Mouse (Mus musculus): Measurements from ENCODE around the gene Slc4a2. TPM values are rescaled to one million over a fixed set of nuclear protein-coding genes. Genes with fewer than 3 reads are reported as not detected.

The Slc4a2 gene
- total and polyA plus RNA-seq, 2 experiments = 15.4 to 40.4 TPM

DNA sequence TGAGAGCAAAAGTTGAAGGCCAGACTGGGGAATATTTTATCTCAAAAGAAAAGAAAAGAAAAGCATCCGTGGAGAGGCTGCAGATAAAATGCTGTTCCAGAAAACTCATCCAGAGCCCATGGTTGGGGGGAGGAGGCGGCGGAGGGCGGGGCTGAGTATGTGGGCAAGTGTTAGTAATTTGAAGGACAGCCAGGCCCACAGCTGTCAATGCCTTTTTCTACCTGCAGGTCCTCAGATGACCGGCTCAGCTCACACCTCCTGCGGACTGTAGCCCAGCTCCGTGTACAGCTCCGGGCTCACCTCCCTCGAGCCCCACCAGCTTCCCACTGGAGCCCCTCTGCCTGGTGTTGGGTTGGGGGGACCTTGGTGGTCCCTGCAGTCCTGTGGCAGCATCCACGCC, 24.0 kb upstream of the Slc4a2 start:
- Histone ChIP-seq H3K27me3 (ENCODE audit: control insufficient read depth, insufficient read depth, low read length) (no peaks in the 10 kb centered on the region), H3K36me3 (ENCODE audit: control insufficient read depth, insufficient read depth, low read length) (peaks cover 2% of the 10 kb centered on the region; the same call in 1 of the 2 replicates), H3K79me2 (ENCODE audit: control insufficient read depth, insufficient read depth, low read length) (peaks cover 2% of the 10 kb centered on the region; the same call in 1 of the 2 replicates), H3K4me1 (ENCODE audit: control insufficient read depth, insufficient read depth, low read length) (no peaks in the 10 kb centered on the region), H3K4me3 (ENCODE audit: insufficient read depth, low read depth, low read length) (no peak overlapping the region), H3K9ac (ENCODE audit: low read depth, low read length) (no peak overlapping the region), H3K27ac (replicated peaks; ENCODE audit: insufficient read depth, low read depth, low read length) (no peak overlapping the region)
- WGBS = 91% methylated on average over 10 of the region's 10 CpGs
- TF ChIP-seq CTCF (IDR thresholded peaks at IDR 0.05; ENCODE audit: low read depth, low read length) (no peak), POLR2A (IDR thresholded peaks at IDR 0.05; ENCODE audit: extremely low read depth, insufficient read depth, low read length) (no peak)
- no peak for DNase-seq (ENCODE audit: extremely low read depth, low read depth, low spot score)

DNA sequence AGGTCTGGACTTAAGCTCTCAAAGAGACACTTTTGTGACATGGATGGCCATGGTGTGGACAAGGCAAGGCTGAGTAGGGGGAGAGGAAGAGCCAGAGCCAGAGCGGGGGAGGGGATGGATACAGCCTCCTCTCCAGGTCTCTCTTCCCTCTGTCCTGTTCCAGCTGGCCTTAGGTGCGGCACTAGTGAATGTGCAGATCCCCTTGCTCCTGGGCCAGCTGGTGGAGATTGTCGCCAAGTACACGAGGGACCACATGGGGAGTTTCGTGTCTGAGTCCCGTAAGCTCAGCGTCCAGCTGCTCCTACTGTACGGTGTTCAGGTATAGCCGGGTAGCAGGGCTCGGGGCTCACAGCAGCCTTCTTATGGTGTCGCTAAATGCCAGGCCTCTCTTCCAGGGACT, 23.3 kb upstream of the Slc4a2 start:
- Histone ChIP-seq H3K36me3 (ENCODE audit: control insufficient read depth, insufficient read depth, low read length) (peaks cover 2% of the 10 kb centered on the region; the same call in 1 of the 2 replicates), H3K27me3 (ENCODE audit: control insufficient read depth, insufficient read depth, low read length) (no peaks in the 10 kb centered on the region), H3K27ac (replicated peaks; ENCODE audit: insufficient read depth, low read depth, low read length) (no peak overlapping the region), H3K4me3 (ENCODE audit: insufficient read depth, low read depth, low read length) (no peak overlapping the region), H3K9ac (ENCODE audit: low read depth, low read length) (no peak overlapping the region), H3K79me2 (ENCODE audit: control insufficient read depth, insufficient read depth, low read length) (peaks cover 2% of the 10 kb centered on the region; the same call in 1 of the 2 replicates), H3K4me1 (ENCODE audit: control insufficient read depth, insufficient read depth, low read length) (no peaks in the 10 kb centered on the region)
- WGBS = 95% methylated on average over 11 of the region's 11 CpGs
- no peak for DNase-seq (ENCODE audit: extremely low read depth, low read depth, low spot score)
- TF ChIP-seq POLR2A (IDR thresholded peaks at IDR 0.05; ENCODE audit: extremely low read depth, insufficient read depth, low read length) (no peak), CTCF (IDR thresholded peaks at IDR 0.05; ENCODE audit: low read depth, low read length) (no peak)

DNA sequence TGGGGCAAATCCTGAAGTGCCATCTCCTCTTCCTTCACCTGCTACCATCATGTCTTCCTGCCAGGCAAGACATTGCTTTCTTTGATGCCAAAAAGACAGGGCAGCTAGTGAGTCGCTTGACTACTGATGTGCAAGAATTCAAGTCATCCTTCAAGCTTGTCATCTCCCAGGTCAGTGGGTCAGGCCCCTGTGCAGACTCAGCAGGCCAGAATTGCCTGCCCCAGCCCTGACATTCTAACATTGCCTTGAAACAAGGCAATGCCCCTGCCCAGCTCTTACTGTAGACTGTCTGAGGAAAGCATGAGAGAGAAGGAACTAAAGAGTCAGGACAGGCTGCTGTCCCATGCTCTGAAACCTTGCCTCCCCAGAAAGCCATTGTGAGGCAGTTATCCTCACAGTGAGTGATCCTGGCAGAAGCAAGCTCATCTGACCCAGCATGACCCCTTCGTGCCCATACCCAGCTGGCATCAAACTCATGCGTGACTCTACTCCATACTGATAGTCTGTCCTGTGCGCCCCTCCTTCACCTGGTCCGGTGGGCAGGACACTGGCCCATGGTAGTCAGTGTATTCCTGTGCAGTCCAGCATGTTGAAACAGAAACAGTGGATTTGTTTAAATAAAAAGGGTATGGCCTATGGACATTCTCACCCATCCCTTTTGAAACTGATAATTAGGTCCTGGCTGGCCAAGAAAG, 22.6 kb upstream of the Slc4a2 start:
- Histone ChIP-seq H3K27me3 (ENCODE audit: control insufficient read depth, insufficient read depth, low read length) (no peaks in the 10 kb centered on the region), H3K4me1 (ENCODE audit: control insufficient read depth, insufficient read depth, low read length) (no peaks in the 10 kb centered on the region), H3K27ac (replicated peaks; ENCODE audit: insufficient read depth, low read depth, low read length) (no peak overlapping the region), H3K4me3 (ENCODE audit: insufficient read depth, low read depth, low read length) (no peak overlapping the region), H3K79me2 (ENCODE audit: control insufficient read depth, insufficient read depth, low read length) (peaks cover 2% of the 10 kb centered on the region; the same call in 1 of the 2 replicates), H3K9ac (ENCODE audit: low read depth, low read length) (no peak overlapping the region), H3K36me3 (ENCODE audit: control insufficient read depth, insufficient read depth, low read length) (peaks cover 2% of the 10 kb centered on the region; the same call in 1 of the 2 replicates)
- 95% methylated on average over 5 of the region's 5 CpGs for WGBS
- no peak for DNase-seq (ENCODE audit: extremely low read depth, low read depth, low spot score)
- TF ChIP-seq CTCF (IDR thresholded peaks at IDR 0.05; ENCODE audit: low read depth, low read length) (no peak), POLR2A (IDR thresholded peaks at IDR 0.05; ENCODE audit: extremely low read depth, insufficient read depth, low read length) (no peak)

DNA sequence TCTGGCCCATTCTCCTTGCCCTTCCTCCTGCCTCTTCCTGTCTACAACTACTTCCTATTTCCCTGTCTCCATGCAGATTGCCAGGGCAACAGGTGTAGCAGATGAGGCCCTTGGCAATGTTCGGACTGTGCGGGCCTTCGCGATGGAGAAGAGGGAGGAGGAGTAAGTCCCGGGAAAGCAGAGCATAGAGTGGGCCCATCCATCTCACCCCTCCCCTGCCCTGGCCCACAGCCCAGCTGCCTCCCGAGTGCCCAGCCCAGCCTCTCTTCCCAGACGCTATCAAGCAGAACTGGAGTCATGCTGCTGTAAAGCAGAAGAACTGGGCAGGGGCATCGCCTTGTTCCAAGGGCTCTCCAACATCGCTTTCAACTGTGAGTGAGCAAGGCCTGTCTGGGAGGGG, 21.7 kb upstream of the Slc4a2 start:
- Histone ChIP-seq H3K79me2 (ENCODE audit: control insufficient read depth, insufficient read depth, low read length) (peaks cover 2% of the 10 kb centered on the region; the same call in 1 of the 2 replicates), H3K27me3 (ENCODE audit: control insufficient read depth, insufficient read depth, low read length) (no peaks in the 10 kb centered on the region), H3K9ac (ENCODE audit: low read depth, low read length) (no peak overlapping the region), H3K4me1 (ENCODE audit: control insufficient read depth, insufficient read depth, low read length) (no peaks in the 10 kb centered on the region), H3K27ac (replicated peaks; ENCODE audit: insufficient read depth, low read depth, low read length) (no peak overlapping the region), H3K36me3 (ENCODE audit: control insufficient read depth, insufficient read depth, low read length) (peaks cover 2% of the 10 kb centered on the region; the same call in 1 of the 2 replicates), H3K4me3 (ENCODE audit: insufficient read depth, low read depth, low read length) (no peak overlapping the region)
- TF ChIP-seq POLR2A (IDR thresholded peaks at IDR 0.05; ENCODE audit: extremely low read depth, insufficient read depth, low read length) (no peak), CTCF (IDR thresholded peaks at IDR 0.05; ENCODE audit: low read depth, low read length) (no peak)
- 87% methylated on average over 9 of the region's 9 CpGs for WGBS
- no peak for DNase-seq (ENCODE audit: extremely low read depth, low read depth, low spot score)

DNA sequence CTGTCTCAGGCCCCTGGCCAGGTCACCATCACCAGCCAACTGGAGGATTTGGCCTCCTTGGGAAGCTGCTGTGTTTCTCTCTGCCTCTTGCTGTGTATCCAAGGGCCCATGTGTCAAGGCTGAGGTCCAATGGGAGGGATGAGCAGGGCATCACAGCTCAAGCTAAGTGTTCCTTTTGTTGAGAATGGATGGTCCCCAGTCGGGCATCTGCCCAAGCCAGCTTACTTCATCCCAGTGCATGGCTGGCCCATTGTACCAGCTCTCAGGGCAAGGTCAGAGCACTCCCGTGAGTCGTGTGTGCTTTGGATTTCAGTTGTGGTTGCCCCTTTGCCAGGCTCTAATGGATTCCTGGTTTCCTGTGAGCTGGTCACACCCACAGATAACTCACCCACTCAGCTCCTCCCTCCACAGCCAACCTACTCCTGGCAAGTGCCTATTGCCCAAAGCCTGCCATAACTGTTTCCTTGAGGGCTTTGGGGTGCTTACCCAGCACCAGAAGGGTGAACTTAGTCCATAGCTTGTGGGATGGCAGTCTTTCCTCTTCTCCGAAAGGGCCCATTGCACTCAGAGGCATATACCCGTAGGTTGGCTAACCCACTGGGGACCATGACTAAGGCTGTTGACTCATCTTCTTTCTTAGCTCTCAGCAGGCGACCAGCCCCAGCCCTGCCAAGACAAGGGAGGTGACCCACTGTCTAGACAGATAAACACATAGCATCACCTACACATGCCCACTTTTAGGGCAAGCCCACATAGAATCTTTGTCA, 18.9 kb upstream of the Slc4a2 start:
- H3K9ac ChIP-seq (ENCODE audit: low read depth, low read length) = no peak overlapping the region
- H3K27me3 ChIP-seq (ENCODE audit: control insufficient read depth, insufficient read depth, low read length) = no peaks in the 10 kb centered on the region
- no peak overlapping the region for H3K4me3 ChIP-seq (ENCODE audit: insufficient read depth, low read depth, low read length)
- DNase-seq (ENCODE audit: extremely low read depth, low read depth, low spot score) = no peak
- no peak for TF ChIP-seq CTCF (IDR thresholded peaks at IDR 0.05; ENCODE audit: low read depth, low read length)
- no peak for TF ChIP-seq POLR2A (IDR thresholded peaks at IDR 0.05; ENCODE audit: extremely low read depth, insufficient read depth, low read length)
- H3K4me1 ChIP-seq (ENCODE audit: control insufficient read depth, insufficient read depth, low read length) = no peaks in the 10 kb centered on the region
- H3K79me2 ChIP-seq (ENCODE audit: control insufficient read depth, insufficient read depth, low read length) = no peaks in the 10 kb centered on the region
- 72% methylated on average over 6 of the region's 6 CpGs for WGBS
- peaks cover 5% of the 10 kb centered on the region; the same call in 1 of the 2 replicates for H3K36me3 ChIP-seq (ENCODE audit: control insufficient read depth, insufficient read depth, low read length)
- no peak overlapping the region for H3K27ac ChIP-seq (replicated peaks; ENCODE audit: insufficient read depth, low read depth, low read length)

Data from liver, adult 2 months (tissue).